Mouse (Mus musculus) heart, postnatal 0 days (tissue): Measurements from ENCODE around the gene Erc1. TPM values are rescaled to one million over a fixed set of nuclear protein-coding genes. Genes with fewer than 3 reads are reported as not detected.
A peak's percentile ranks its signal among the peaks of the same experiment; 100 is the strongest.

ENCODE experiments used
- ATAC-seq: fragments of 200-750 bp; cut with Nextera tagmentation; 2 replicates; pipeline ENCODE4 v1.8.0; 2017; ENCODE audit warnings: low read depth, moderate number of reproducible peaks, moderate library complexity; ENCODE audit not compliant: insufficient read depth
- DNase-seq: peaks from one replicate; pipeline ENCODE4 v3.0.0-alpha.2; 2016; ENCODE audit warnings: low spot score
- H3K27ac ChIP-seq: fragments of 300-500 bp; sonication (generic); 2 replicates; pipeline ENCODE4 v1.5.1; 2014; ENCODE audit warnings: low read depth, mild to moderate bottlenecking
- H3K27me3 ChIP-seq: fragments of 300-500 bp; sonication (generic); 2 replicates; pipeline ENCODE4 v1.6.1; 2014; ENCODE audit warnings: low read length, mixed read lengths; ENCODE audit not compliant: control insufficient read depth, insufficient read depth
- H3K36me3 ChIP-seq: fragments of 300-500 bp; sonication (generic); replicated peaks from 2 replicates; pipeline ENCODE4 v1.6.1; 2014; ENCODE audit warnings: low read length, mixed read lengths; ENCODE audit not compliant: control insufficient read depth, insufficient read depth
- H3K4me1 ChIP-seq: fragments of 300-500 bp; sonication (generic); 2 replicates; pipeline ENCODE4 v1.6.1; 2014; ENCODE audit warnings: antibody characterized with exemption; ENCODE audit not compliant: control insufficient read depth, insufficient read depth
- H3K4me2 ChIP-seq: fragments of 300-500 bp; sonication (generic); 2 replicates; pipeline ENCODE4 v1.6.1; 2014; ENCODE audit warnings: low read depth, mild to moderate bottlenecking, low read length, moderate library complexity
- H3K4me3 ChIP-seq: fragments of 300-500 bp; sonication (generic); 2 replicates; pipeline ENCODE4 v1.5.1; 2014; ENCODE audit warnings: low read depth, low read length
- H3K9ac ChIP-seq: fragments of 300-500 bp; sonication (generic); replicated peaks from 2 replicates; pipeline ENCODE4 v1.6.1; 2014; ENCODE audit warnings: low read depth, low read length, mixed read lengths
- H3K9me3 ChIP-seq: fragments of 300-500 bp; sonication (generic); replicated peaks from 2 replicates; pipeline ENCODE4 v1.6.1; 2016; ENCODE audit warnings: low read length; ENCODE audit not compliant: control insufficient read depth
- CTCF ChIP-seq: IDR thresholded peaks from 2 replicates; pipeline ENCODE4 v1.5.1; 2016; ENCODE audit warnings: antibody characterized with exemption, control low read depth, low read depth
- EP300 ChIP-seq: IDR thresholded peaks from 2 replicates; pipeline ENCODE4 v1.6.1; 2016; ENCODE audit warnings: antibody characterized with exemption, low read depth
- WGBS: fragments of 180-500 bp; shearing (Covaris S2); extraction: QIAGEN DNeasy Blood & Tissue Kit; methylation state at CpG from one replicate; pipeline ENCODE4 v1.1.7; 2014; 5-methylcytosine and 5-hydroxymethylcytosine counted together
- polyA plus RNA-seq: library from polyadenylated mRNA; unstranded; fragments of >200 nt; fragmentation: Nextera tagmentation; extraction: Ambion mirVana; gene quantifications from 2 replicates; pipeline ENCODE4 v1.2.1, GENCODE M21; 2015
- total RNA-seq: library from RNA; depleted of rRNA; stranded (reverse); fragments of >200 nt; gene quantifications from 2 replicates; pipeline ENCODE4 v1.2.3, GENCODE M21; 2014; ENCODE audit warnings: low replicate concordance

The Erc1 gene
- total and polyA plus RNA-seq, 2 experiments from 2014 or later, result 11.9 to 30.7 TPM

DNA sequence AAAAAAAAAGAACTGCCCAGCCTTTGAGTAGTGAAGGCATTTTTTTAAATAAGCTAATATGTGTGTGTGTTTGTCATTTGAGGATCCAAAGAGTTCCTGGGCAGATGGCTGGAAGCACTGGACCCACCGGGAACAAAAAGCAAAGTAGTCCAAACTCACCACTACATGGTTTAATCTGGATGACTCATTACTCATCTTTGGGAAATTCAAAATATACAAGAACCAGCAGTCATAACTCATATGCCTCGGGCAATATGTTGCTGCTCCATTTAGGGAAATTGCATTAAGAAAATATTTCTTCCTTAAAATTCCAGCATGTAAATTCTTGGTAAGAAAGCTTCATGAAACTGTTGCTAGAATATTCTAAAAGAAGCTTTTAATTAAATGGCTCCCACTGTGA lies 12.3 kb upstream of the Erc1 start:
- H3K27ac ChIP-seq, result no peak overlapping the region
- H3K36me3 ChIP-seq, result no peaks in the 10 kb centered on the region
- no peaks in the 10 kb centered on the region for H3K9me3 ChIP-seq
- H3K4me3 ChIP-seq, result no peak overlapping the region
- ATAC-seq (no peak), DNase-seq (no peak)
- H3K4me2 ChIP-seq, result no peak overlapping the region
- no peaks in the 10 kb centered on the region for H3K27me3 ChIP-seq
- H3K9ac ChIP-seq, result no peak overlapping the region
- H3K4me1 ChIP-seq, result no peaks in the 10 kb centered on the region
- TF ChIP-seq CTCF (no peak), EP300 (no peak)
- 88% methylated on average over 2 of the region's 2 CpGs for WGBS

DNA sequence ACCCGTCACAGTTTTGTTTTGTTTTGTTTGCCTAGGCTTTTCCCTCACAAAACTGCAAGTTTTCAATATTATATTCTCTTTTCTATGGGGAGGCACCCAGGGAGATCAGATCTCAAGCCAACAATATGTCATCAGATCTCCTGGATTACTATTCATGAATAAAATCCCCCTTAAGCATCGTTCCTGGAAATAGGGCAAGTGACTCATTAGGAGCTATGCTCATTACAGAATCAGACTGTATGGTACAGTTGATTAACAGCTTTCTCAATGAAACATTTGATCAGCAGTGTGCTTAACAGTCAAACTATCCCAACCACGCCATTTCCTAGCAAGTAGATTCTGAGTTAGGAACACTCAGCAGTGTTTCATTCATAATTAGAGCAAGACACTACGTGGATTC lies 7.5 kb upstream of the Erc1 start:
- no peaks in the 10 kb centered on the region for H3K9me3 ChIP-seq

DNA sequence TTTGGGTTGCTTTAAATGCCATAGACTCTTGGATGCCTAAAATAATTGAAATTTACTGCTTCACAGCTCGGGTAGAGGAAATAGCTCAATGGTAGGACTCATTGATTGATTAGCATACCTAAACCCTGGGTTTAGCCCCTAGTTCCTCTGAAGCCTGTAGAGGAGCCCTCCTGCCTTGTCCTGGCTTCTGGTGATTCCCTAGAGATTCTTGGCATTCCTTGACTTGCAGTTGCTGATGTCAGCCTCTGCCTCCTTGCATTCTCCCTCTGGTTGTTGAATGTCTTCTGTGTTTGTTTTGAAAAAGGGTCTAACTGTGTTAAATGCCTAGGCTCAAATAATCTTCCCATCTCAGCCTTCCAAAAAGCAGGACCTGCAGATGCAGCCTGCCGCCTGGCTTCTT lies 6.2 kb upstream of the Erc1 start:
- Histone ChIP-seq H3K4me3 (no peak overlapping the region), H3K4me2 (no peak overlapping the region), H3K9ac (no peak overlapping the region), H3K27ac (peak overlapping the region; percentile 38; the same call in 1 of the 2 replicates), H3K27me3 (no peaks in the 10 kb centered on the region), H3K9me3 (no peaks in the 10 kb centered on the region), H3K36me3 (no peaks in the 10 kb centered on the region), H3K4me1 (0 out of 2 replicates have a peak, but pooled peaks cover 4% of the 10 kb centered on the region)
- WGBS, result 14% methylated on average over 2 of the region's 2 CpGs
- ATAC-seq, result no peak
- DNase-seq, result no peak
- TF ChIP-seq EP300 (no peak), CTCF (no peak)

More for the DNA sequence above, 7.5 kb upstream of the Erc1 start:
- no peak overlapping the region for H3K9ac ChIP-seq
- no peaks in the 10 kb centered on the region for H3K27me3 ChIP-seq
- TF ChIP-seq EP300, result no peak
- no peak for TF ChIP-seq CTCF
- H3K36me3 ChIP-seq, result no peaks in the 10 kb centered on the region
- H3K4me3 ChIP-seq, result no peak overlapping the region
- DNase-seq (no peak), ATAC-seq (no peak)
- H3K27ac ChIP-seq, result no peak overlapping the region
- no peak overlapping the region for H3K4me2 ChIP-seq
- H3K4me1 ChIP-seq, result 0 out of 2 replicates have a peak, but pooled peaks cover 4% of the 10 kb centered on the region
- WGBS, result 84% methylated on average over 4 of the region's 4 CpGs

- Histone ChIP-seq H3K4me3 (no peak overlapping the region), H3K27ac (no peak overlapping the region), H3K36me3 (no peaks in the 10 kb centered on the region), H3K9me3 (no peaks in the 10 kb centered on the region), H3K4me1 (peaks cover 17% of the 10 kb centered on the region), H3K4me2 (no peak overlapping the region), H3K9ac (no peak overlapping the region), H3K27me3 (no peaks in the 10 kb centered on the region)
- ATAC-seq, result no peak
- DNase-seq, result no peak
- 90% methylated on average over 3 of the region's 3 CpGs for WGBS
- no peak for TF ChIP-seq EP300
- TF ChIP-seq CTCF, result no peak
Measured at GRCm38 (mm10) chr6:119849858-119850257, 1.9 kb upstream of the Erc1 start.

- Histone ChIP-seq H3K4me3 (peak overlapping the region; percentile 98), H3K27me3 (no peaks in the 10 kb centered on the region), H3K9me3 (no peaks in the 10 kb centered on the region), H3K4me1 (peaks cover 17% of the 10 kb centered on the region), H3K27ac (peak overlapping the region; percentile 96; the same call in 1 of the 2 replicates), H3K36me3 (no peaks in the 10 kb centered on the region), H3K9ac (0 out of 2 replicates have a peak overlapping the region, but pooled peaks have one; percentile 93), H3K4me2 (peak overlapping the region; percentile 95)
- TF ChIP-seq EP300 (no peak), CTCF (no peak)
- 59% methylated on average over 3 of the region's 3 CpGs for WGBS
- DNase-seq (no peak), ATAC-seq (no peak)
Measured at GRCm38 (mm10) chr6:119849348-119849709, 1.4 kb upstream of the Erc1 start.

GRCm38 (mm10) chr6:119848696-119849347 lies 855 bp upstream of the Erc1 start:
- Histone ChIP-seq H3K4me1 (peaks cover 13% of the 10 kb centered on the region), H3K36me3 (no peaks in the 10 kb centered on the region), H3K27ac (peak overlapping the region; percentile 96), H3K9ac (peak overlapping the region; percentile 93), H3K4me3 (peak overlapping the region; percentile 98), H3K4me2 (peak overlapping the region; percentile 95), H3K27me3 (no peaks in the 10 kb centered on the region), H3K9me3 (no peaks in the 10 kb centered on the region)
- 8% methylated on average over 13 of the region's 13 CpGs for WGBS
- ATAC-seq (peak; percentile 26), DNase-seq (no peak)
- TF ChIP-seq CTCF, result no peak
- no peak for TF ChIP-seq EP300
